Mouse (Mus musculus): ENCODE data around the gene Rnase10.
"Not testable (repeated sequence)": the region's sequence is repeated elsewhere in the genome, so short reads cannot be mapped to it uniquely, and the experiment has no call there.

Rnase10 gene

GRCm38 (mm10) chr14:51007152-51007801 lies at the start of gene Rnase10:
Gene Rnase10, plus strand, starts transcription at chr14:51007751.
- no peak for DNase-seq (ENCODE audit: inconsistent ontology term)

- DNase-seq (ENCODE audit: inconsistent ontology term), result not testable (repeated sequence)
Observed at GRCm38 (mm10) chr14:50958289-50958995, 49.1 kb upstream of the Rnase10 start.

GRCm38 (mm10) chr14:50968216-50968980 lies 39.2 kb upstream of the Rnase10 start:
- DNase-seq (ENCODE audit: inconsistent ontology term), result peak; percentile 60

GRCm38 (mm10) chr14:50969041-50969440 lies 38.5 kb upstream of the Rnase10 start:
- DNase-seq (ENCODE audit: inconsistent ontology term), result no peak

DNA sequence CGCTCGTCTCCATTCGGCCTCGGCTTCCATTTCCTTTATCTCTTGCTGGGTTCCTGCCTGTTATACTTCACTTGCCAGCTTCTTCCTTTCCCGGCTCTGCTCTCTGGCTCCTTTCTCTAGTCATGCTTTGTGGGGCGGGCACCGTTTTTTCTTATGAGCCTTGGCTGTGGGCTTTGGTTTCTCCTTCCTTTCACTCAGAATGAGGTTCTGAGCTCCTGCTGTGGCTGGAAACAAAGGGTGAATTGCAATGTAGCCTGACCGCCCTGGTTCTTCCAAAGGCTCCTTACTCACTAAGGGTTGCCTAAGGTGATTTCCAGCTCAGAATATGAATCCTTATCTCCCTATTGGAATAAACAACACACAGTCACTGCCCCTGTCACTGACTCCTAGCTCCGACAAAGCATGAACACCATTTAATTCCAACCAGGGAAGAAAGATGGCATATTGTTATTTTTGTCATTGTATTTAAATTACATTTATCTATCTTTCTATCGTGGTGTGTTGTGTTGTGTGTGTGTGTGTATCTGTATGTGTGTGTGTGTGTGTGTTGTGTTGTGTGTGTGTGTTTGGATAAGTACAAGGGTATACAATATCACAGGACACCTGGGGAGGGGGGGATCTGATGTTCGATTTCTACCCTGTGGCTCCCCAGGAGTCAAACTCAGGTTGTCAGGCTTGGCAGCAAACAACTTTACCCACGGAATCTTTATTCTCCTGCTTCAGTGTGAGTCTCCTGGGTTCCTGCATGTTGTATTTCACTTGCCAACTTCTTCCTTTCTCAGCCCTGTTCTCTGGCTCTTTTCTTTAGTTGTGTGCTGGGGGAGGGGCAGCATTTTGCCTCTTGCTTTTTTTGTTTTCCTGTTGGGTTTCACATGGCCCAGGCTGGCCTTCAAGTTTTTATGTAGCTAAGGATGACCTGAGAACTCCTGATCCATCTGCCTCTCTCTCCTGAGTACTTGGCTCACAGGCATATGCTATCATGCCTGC lies 37.7 kb upstream of the Rnase10 start:
- peak; percentile 68 for DNase-seq (ENCODE audit: inconsistent ontology term)

DNA sequence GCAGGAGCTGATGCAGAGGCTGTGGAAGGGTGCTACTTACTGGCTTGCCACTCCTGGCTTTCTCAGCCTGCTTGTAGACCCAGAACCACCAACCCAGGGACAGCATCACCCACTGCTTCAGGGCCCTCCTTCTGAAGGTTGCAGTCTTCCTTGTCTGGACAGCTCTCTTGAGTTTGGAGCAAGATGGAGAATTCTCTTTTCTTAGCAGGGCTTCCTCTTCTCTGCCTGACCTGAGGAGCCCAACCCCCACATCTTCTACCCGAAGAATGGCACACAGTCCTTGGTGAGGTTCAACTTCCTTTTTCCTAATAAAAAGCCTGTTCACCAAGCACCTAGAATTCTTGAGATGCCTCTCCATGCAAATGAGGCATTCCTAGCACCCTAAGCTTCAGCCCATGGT lies 36.7 kb upstream of the Rnase10 start:
- no peak for DNase-seq (ENCODE audit: inconsistent ontology term)

DNA sequence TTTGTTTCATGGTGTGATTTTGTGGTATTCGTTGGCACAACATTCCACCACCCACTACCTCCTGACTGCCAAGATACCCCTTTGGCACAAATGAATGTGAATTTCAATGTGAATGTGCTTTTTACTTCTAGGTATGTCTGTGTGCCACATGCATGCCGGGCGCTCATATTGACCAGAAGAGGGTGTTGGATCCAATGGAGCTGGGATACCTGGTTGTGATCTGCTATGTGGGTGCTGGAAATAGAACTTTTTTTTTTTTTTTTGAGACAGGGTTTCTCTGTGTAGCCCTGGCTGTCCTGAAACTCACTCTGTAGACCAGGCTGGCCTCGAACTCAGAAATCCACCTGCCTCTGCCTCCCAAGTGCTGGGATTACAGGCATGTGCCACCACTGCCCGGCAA lies 34.5 kb upstream of the Rnase10 start:
- DNase-seq (ENCODE audit: inconsistent ontology term), result peak; percentile 30

DNA sequence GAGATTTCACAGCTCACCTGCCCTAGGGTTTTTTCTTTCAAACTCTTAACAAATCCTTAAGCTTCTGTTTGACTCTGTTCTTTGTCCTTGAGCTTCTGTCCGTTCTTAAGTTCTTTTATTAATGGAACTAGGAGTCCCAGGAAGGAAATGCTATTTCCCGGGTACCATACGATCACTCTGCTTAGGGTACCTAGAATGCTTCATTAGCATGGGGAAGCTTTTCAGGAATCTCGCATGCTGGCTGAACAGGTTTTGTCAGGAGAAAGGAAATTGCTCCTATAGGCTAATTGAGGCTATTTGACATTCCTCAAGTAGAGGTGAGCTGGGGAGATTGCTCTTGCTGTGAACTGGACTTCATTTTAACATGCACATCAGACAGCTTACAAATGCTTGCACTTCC lies 33.9 kb upstream of the Rnase10 start:
- no peak for DNase-seq (ENCODE audit: inconsistent ontology term)

DNA sequence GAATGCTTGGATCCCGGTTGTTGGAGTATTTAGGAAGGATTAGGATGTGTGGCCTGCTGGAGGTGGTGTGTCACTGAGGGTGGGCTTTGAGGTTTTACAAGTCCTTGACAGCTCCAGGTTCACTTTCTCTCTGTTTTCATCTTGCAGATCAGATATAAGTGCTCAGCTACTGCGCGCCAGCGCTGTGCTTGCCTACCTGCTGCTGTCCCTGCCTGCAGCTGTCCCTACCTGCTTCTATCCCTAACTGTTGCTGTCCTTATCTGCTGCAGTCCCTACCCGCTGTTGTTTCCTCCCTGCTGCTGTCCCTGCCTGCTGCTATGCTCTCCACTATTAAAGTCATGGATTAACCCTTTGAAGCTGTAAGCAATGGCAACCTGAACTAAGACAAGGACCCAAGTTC lies 32.5 kb upstream of the Rnase10 start:
- no peak for DNase-seq (ENCODE audit: inconsistent ontology term)

- DNase-seq (ENCODE audit: inconsistent ontology term), result peak; percentile 40
Observed at GRCm38 (mm10) chr14:50976674-50977073, 30.9 kb upstream of the Rnase10 start.

DNA sequence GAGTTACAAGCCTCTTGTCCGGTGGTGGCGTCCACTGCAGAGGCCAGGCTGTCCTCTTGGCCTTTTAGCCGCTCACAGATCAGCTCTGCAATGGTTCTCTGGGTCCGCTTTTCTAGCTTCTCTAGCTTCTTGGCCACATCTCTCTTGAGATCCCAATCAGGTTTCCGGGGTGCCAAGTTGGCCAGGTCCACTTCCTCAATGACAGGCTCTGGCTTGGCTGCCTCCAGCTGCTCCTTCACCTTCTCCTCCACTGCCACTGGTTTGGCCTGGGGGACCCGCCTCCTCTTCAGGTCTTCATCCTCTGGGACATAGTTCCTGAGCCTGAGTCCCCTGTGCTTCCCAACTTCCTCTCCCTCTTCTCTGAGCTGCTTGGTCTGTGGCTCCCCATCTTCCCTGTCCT lies 29.1 kb upstream of the Rnase10 start:
- not testable (repeated sequence) for DNase-seq (ENCODE audit: inconsistent ontology term)

DNA sequence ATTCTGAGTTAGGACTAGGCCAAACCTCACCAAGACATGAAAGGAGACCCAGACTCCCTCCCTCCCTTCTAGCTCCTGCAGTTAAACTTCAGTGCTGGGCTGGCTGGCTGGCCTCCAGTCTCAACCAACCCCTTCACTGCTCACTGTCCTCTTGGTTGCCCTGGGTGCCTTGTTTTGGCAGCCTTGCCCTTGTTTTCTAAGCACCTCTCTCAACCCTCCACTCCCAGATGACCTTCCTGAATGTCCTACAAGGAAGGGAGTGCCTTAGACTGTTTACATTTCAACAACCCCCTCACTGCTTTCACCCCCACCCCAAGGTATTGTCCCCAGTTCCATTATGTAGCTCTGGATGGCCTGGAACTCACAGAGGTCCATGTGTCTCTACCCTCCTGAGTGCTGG lies 27.9 kb upstream of the Rnase10 start:
- DNase-seq (ENCODE audit: inconsistent ontology term), result no peak

DNA sequence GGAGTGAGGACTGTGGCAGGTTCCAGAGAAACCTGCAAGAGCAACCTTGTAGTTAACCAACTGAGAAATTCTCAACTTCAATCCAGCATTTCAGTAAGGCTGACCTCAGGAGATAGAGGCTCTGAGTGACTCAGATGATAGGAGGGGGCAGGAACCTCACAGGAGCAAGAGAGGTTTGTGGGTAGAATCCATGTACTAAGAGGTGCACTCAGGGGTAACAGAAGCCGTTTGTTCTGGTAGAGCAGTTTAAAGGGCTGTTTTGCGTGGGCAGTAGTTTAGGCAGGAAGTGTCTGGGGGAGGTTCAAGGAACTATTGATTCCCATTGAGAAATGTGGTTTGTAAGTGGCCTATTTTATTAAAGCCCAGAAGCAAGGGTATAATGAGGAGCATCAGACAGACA lies 26.3 kb upstream of the Rnase10 start:
- peak; percentile 45 for DNase-seq (ENCODE audit: inconsistent ontology term)

DNA sequence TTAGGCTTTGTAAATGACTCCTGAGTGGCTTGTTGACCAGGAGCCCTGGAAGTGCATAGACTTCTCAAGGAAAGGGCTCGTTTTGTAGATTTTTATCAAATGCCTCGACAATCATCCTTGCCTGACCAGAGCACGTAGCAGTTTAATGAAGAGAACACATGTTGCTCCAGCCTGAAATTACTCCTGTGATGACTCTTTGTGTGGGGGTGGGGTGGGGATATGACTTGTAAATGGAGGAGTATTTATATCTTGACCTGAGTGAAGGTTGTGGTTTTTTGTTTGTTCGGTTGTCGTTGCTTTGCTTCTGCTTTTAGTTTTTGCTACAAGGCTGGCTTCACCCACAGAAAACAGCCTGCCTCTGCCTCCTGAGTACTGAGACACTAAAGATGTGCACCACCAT lies 25.7 kb upstream of the Rnase10 start:
- no peak for DNase-seq (ENCODE audit: inconsistent ontology term)

GRCm38 (mm10) chr14:50987668-50988067 lies 19.9 kb upstream of the Rnase10 start:
- DNase-seq (ENCODE audit: inconsistent ontology term), result no peak

- no peak for DNase-seq (ENCODE audit: inconsistent ontology term)
Observed at GRCm38 (mm10) chr14:50991037-50991436, 16.5 kb upstream of the Rnase10 start.

GRCm38 (mm10) chr14:50997088-50997487 lies 10.5 kb upstream of the Rnase10 start:
- DNase-seq (ENCODE audit: inconsistent ontology term), result no peak

- DNase-seq (ENCODE audit: inconsistent ontology term), result no peak
Observed at GRCm38 (mm10) chr14:50997999-50998666, 9.4 kb upstream of the Rnase10 start.

DNA sequence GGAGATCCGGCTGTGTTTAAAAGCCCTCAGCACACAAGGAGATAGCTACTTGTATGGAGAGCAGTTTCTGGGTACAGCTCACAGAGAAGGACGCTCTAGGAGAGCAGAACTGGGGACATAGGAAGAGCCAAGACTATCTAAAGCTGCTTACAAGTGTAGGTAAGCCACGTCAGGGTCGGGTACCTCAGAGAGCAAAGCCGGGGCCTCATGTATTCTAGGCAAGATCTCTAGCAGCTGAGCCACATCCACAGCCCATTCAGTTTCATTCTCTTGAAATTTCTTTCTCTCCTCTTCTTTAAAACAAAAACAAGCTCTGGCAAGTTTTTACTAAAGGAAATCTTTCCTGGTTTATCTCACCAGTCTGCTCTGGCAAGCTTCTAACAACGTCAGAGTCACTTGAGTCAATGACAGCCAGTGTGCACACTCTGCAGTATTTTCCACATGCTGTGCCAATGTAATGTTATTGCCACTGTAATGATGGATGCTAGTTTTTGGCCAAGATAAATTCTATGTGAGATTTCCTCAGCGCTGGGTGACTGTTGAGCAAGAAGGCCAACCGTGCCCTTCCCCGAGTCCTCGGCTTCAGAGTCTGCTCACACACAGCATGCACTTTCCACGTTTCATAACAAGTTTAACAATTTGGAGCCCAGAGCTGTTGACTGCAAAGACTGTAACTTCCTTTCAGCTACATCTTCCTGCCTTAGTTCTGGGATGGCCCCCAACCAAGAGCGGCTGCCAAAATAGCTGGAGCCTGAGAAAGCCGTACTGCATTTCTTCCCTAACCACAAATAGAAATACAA lies 563 bp downstream of the Rnase10 start:
- DNase-seq (ENCODE audit: inconsistent ontology term), result peak; percentile 85

DNA sequence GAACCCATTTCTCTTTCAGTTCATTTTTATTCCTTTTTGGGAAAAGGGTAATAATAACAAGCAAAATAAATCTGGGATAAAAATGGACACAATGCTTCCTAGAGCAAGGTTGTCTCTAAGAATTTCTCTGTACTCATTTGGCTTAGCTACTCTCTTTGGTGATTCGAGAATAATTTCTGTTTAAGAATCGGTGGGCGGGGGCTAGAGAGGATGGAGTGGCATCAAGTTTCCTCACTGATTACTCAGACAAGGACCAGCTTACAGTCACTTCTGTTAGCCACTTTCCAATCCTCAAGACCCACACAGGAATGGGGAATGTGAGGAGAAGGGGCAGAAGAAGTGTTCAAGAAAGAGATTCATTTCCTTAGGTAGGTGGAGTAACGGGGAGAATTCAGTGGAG lies 1.2 kb downstream of the Rnase10 start:
- DNase-seq (ENCODE audit: inconsistent ontology term), result no peak
